8 mouse cellular contexts compared by ENCODE assay signal in genomic region chr4:43507938-43508665, GRCm38 (mm10). TPM values are rescaled to one million over a fixed set of nuclear protein-coding genes. Genes with fewer than 3 reads are reported as not detected.
DNase-seq lines count a peak whose midpoint lies in the region; ATAC-seq and TF ChIP-seq lines count a peak whose summit lies in the region.

No protein-coding gene starts in this region.

- no peaks in the 10 kb centered on the region for H3K9me3 ChIP-seq in forebrain, embryonic 14.5 days (replicated peaks; ENCODE audit: control insufficient read depth, low read length)
- H3K9me3 ChIP-seq in liver, embryonic 16.5 days (replicated peaks; ENCODE audit: control insufficient read depth, low read length): no peaks in the 10 kb centered on the region

- peak overlapping the region; percentile 21; the same call in 1 of the 2 replicates for H3K9ac ChIP-seq in forebrain, embryonic 14.5 days (ENCODE audit: low read length)
- H3K9ac ChIP-seq in liver, embryonic 16.5 days (ENCODE audit: low read depth, low read length): peak overlapping the region; percentile 52

- no peaks in the 10 kb centered on the region for H3K27me3 ChIP-seq in cerebellum, adult 2 months (ENCODE audit: control insufficient read depth, insufficient read depth, low read length)
- H3K27me3 ChIP-seq in forebrain, embryonic 14.5 days (replicated peaks; ENCODE audit: control insufficient read depth, insufficient read depth, low read length): peaks cover 9% of the 10 kb centered on the region
- H3K27me3 ChIP-seq in liver, embryonic 16.5 days (ENCODE audit: control insufficient read depth, insufficient read depth, low read depth, low read length): peaks cover 3% of the 10 kb centered on the region; the same call in 1 of the 2 replicates

- DNase-seq in cerebellum, adult 2 months: peak in 1 of 2 experiments; percentile 45
- no peak for DNase-seq in cerebellum, adult 8-10 months
- peak; percentile 86 for DNase-seq in 3134 (ENCODE audit: extremely low read depth, insufficient read length, low spot score)
- DNase-seq in forebrain, embryonic 14.5 days (ENCODE audit: low spot score): no peak
- DNase-seq in adrenal gland, postnatal 14 days: no peak
- DNase-seq in adrenal gland, adult 18-20 months (ENCODE audit: low spot score in 2 of 2): no peak

- no peak overlapping the region for H3K27ac ChIP-seq in cerebellum, adult 2 months (ENCODE audit: insufficient read depth, low read length)
- no peak overlapping the region for H3K27ac ChIP-seq in forebrain, embryonic 14.5 days (ENCODE audit: low read depth, low read length)
- H3K27ac ChIP-seq in liver, embryonic 16.5 days (ENCODE audit: low read length): no peak overlapping the region
- H3K27ac ChIP-seq in olfactory bulb, adult 2 months (ENCODE audit: insufficient read depth, low read depth, low read length): no peak overlapping the region

- TF ChIP-seq CTCF in cerebellum, adult 2 months (IDR thresholded peaks at IDR 0.05; ENCODE audit: borderline replicate concordance, insufficient read depth, low read depth, low read length): no peak
- no peak for TF ChIP-seq CTCF in olfactory bulb, adult 2 months (IDR thresholded peaks at IDR 0.05; ENCODE audit: insufficient read depth, low read depth, low read length)

- peak overlapping the region; percentile 46 for H3K4me2 ChIP-seq in forebrain, embryonic 14.5 days (ENCODE audit: low read length)
- peak overlapping the region; percentile 72 for H3K4me2 ChIP-seq in liver, embryonic 16.5 days (ENCODE audit: low read depth, low read length)

- H3K4me1 ChIP-seq in cerebellum, adult 2 months (ENCODE audit: control insufficient read depth, insufficient read depth, low read length): peaks cover 10% of the 10 kb centered on the region
- peaks cover 15% of the 10 kb centered on the region for H3K4me1 ChIP-seq in forebrain, embryonic 14.5 days (ENCODE audit: control insufficient read depth, insufficient read depth, low read length)
- peaks cover 10% of the 10 kb centered on the region for H3K4me1 ChIP-seq in liver, embryonic 16.5 days (ENCODE audit: control insufficient read depth, low read depth, low read length)
- H3K4me1 ChIP-seq in olfactory bulb, adult 2 months (ENCODE audit: control insufficient read depth, insufficient read depth, low read length): peaks cover 10% of the 10 kb centered on the region

- H3K36me3 ChIP-seq in forebrain, embryonic 14.5 days (ENCODE audit: control insufficient read depth, insufficient read depth, low read length): no peaks in the 10 kb centered on the region
- H3K36me3 ChIP-seq in liver, embryonic 16.5 days (ENCODE audit: control insufficient read depth, insufficient read depth): no peaks in the 10 kb centered on the region

- H3K4me3 ChIP-seq in cerebellum, adult 2 months (replicated peaks; ENCODE audit: insufficient read depth, low read depth, low read length): peak overlapping the region; percentile 44
- peak overlapping the region; percentile 18 for H3K4me3 ChIP-seq in forebrain, embryonic 14.5 days (ENCODE audit: low read depth, low read length)
- peak overlapping the region; percentile 59 for H3K4me3 ChIP-seq in liver, embryonic 16.5 days (ENCODE audit: low read depth, low read length)
- H3K4me3 ChIP-seq in olfactory bulb, adult 2 months (ENCODE audit: insufficient read depth, low read depth, low read length): peak overlapping the region; percentile 27

- 16% methylated on average over 22 of the region's 22 CpGs for WGBS in cerebellum, adult 2 months
- 10% methylated on average over 21 of the region's 22 CpGs for WGBS in forebrain, embryonic 14.5 days
- 6% methylated on average over 22 of the region's 22 CpGs for WGBS in liver, embryonic 16.5 days (ENCODE audit: insufficient replicate concordance)
- 14% methylated on average over 22 of the region's 22 CpGs for WGBS in olfactory bulb, adult 2 months

- ATAC-seq in forebrain, embryonic 14.5 days: no peak
- ATAC-seq in liver, embryonic 16.5 days (ENCODE audit: low read depth): peak; percentile 33

- no peak for TF ChIP-seq POLR2A in cerebellum, adult 2 months (IDR thresholded peaks at IDR 0.05; ENCODE audit: borderline replicate concordance, insufficient read depth, low read length)
- no peak for TF ChIP-seq POLR2A in olfactory bulb, adult 2 months (IDR thresholded peaks at IDR 0.05; ENCODE audit: insufficient read depth, low read depth, low read length)

RNA-seq across cellular contexts. Expression of gene Car9, which starts 1.3 kb away (rescaled TPM):
- 15.8 and 17.7 TPM in 2 replicates for polyA plus RNA-seq in cerebellum, adult 2 months (2012; rRNA removed)
- polyA plus RNA-seq in forebrain, embryonic 14.5 days (2014; fragmentation: Nextera tagmentation; extraction: Ambion mirVana): 0.22 TPM in 1 of 2 replicates, not detected in the other
- 1.3 and 1.7 TPM in 2 replicates for polyA plus RNA-seq in liver, embryonic 16.5 days (2015; fragmentation: Nextera tagmentation; extraction: Ambion mirVana)
- not detected in 2 replicates for polyA plus RNA-seq in olfactory bulb, adult 2 months (2012; ENCODE audit: insufficient read depth, insufficient read length, low replicate concordance, missing spikeins)
- 0.37 and 0.83 TPM in 2 replicates for total RNA-seq in adrenal gland, postnatal 14 days (2021)
- under 1 TPM; 0.56 to 0.61 TPM for total RNA-seq in adrenal gland, adult 18-20 months (2021)

RNA-seq across cellular contexts. Expression of gene Arhgef39, which starts 8.6 kb away (rescaled TPM):
- polyA plus RNA-seq in cerebellum, adult 2 months (2012; rRNA removed): 2.8 and 3.2 TPM in 2 replicates
- 14.0 and 15.9 TPM in 2 replicates for polyA plus RNA-seq in forebrain, embryonic 14.5 days (2014; fragmentation: Nextera tagmentation; extraction: Ambion mirVana)
- polyA plus RNA-seq in liver, embryonic 16.5 days (2015; fragmentation: Nextera tagmentation; extraction: Ambion mirVana): 32.7 and 34.6 TPM in 2 replicates
- not detected in 2 replicates for polyA plus RNA-seq in olfactory bulb, adult 2 months (2012; ENCODE audit: insufficient read depth, insufficient read length, low replicate concordance, missing spikeins)
- 5.2 and 6.8 TPM in 2 replicates for total RNA-seq in adrenal gland, postnatal 14 days (2021)
- total RNA-seq in adrenal gland, adult 18-20 months (2021): 1 to 10 TPM; 1.1 to 1.9 TPM

RNA-seq across cellular contexts. Expression of gene Ccdc107, which starts 15.4 kb away (rescaled TPM):
- polyA plus RNA-seq in cerebellum, adult 2 months (2012; rRNA removed): 133 and 137 TPM in 2 replicates
- polyA plus RNA-seq in forebrain, embryonic 14.5 days (2014; fragmentation: Nextera tagmentation; extraction: Ambion mirVana): 68.7 and 69.1 TPM in 2 replicates
- 35.2 and 37.0 TPM in 2 replicates for polyA plus RNA-seq in liver, embryonic 16.5 days (2015; fragmentation: Nextera tagmentation; extraction: Ambion mirVana)
- polyA plus RNA-seq in olfactory bulb, adult 2 months (2012; ENCODE audit: insufficient read depth, insufficient read length, low replicate concordance, missing spikeins): not detected in 2 replicates
- 48.3 and 50.0 TPM in 2 replicates for total RNA-seq in adrenal gland, postnatal 14 days (2021)
- 10 to 100 TPM; 49.7 to 58.0 TPM for total RNA-seq in adrenal gland, adult 18-20 months (2021)

RNA-seq across cellular contexts. Expression of gene Tpm2, which starts 15.5 kb away (rescaled TPM):
- polyA plus RNA-seq in cerebellum, adult 2 months (2012; rRNA removed): 18.0 and 21.1 TPM in 2 replicates
- polyA plus RNA-seq in forebrain, embryonic 14.5 days (2014; fragmentation: Nextera tagmentation; extraction: Ambion mirVana): 10.7 and 13.4 TPM in 2 replicates
- 30.0 and 48.9 TPM in 2 replicates for polyA plus RNA-seq in liver, embryonic 16.5 days (2015; fragmentation: Nextera tagmentation; extraction: Ambion mirVana)
- polyA plus RNA-seq in olfactory bulb, adult 2 months (2012; ENCODE audit: insufficient read depth, insufficient read length, low replicate concordance, missing spikeins): not detected in 2 replicates
- 84.5 and 88.0 TPM in 2 replicates for total RNA-seq in adrenal gland, postnatal 14 days (2021)
- total RNA-seq in adrenal gland, adult 18-20 months (2021): 10 to 100 TPM; 33.4 to 61.7 TPM

RNA-seq across cellular contexts. Expression of gene Sit1, which starts 24.6 kb away (rescaled TPM):
- not detected in 2 replicates for polyA plus RNA-seq in cerebellum, adult 2 months (2012; rRNA removed)
- polyA plus RNA-seq in forebrain, embryonic 14.5 days (2014; fragmentation: Nextera tagmentation; extraction: Ambion mirVana): not detected in 2 replicates
- polyA plus RNA-seq in liver, embryonic 16.5 days (2015; fragmentation: Nextera tagmentation; extraction: Ambion mirVana): 0.21 and 0.27 TPM in 2 replicates
- not detected in 2 replicates for polyA plus RNA-seq in olfactory bulb, adult 2 months (2012; ENCODE audit: insufficient read depth, insufficient read length, low replicate concordance, missing spikeins)
- 0.59 and 1.3 TPM in 2 replicates for total RNA-seq in adrenal gland, postnatal 14 days (2021)
- total RNA-seq in adrenal gland, adult 18-20 months (2021): under 1 TPM in 1 of 2 experiments, not detected in 1; 0.38 TPM

Comparison
In these comparisons a context has a peak if more than half of its experiments do, and no peak if none do; other contexts are left out.
1. RNA of gene Ccdc107, which starts 15.4 kb away (polyA plus RNA-seq): 133 to 137 TPM in cerebellum, adult 2 months, 68.7 to 69.1 TPM in forebrain, embryonic 14.5 days and 35.2 to 37.0 TPM in liver, embryonic 16.5 days; not detected in olfactory bulb, adult 2 months; every median in the first group is over 10 times any median in the second.
2. Peak in every context shown above with its lines, with median percentiles within 50 percentile points of each other: H3K4me3 ChIP-seq.